8 mouse cellular contexts compared by ENCODE assay signal in genomic region chr6:48684319-48684718, GRCm38 (mm10). TPM values are rescaled to one million over a fixed set of nuclear protein-coding genes. Genes with fewer than 3 reads are reported as not detected.
DNase-seq lines count a peak whose midpoint lies in the region; ATAC-seq and TF ChIP-seq lines count a peak whose summit lies in the region.

Gene Gimap4, plus strand, starts transcription at chr6:48684549.

- H3K9ac ChIP-seq in liver, adult 2 months (ENCODE audit: low read depth, low read length) = peak within 1 kb of the TSS; percentile 34
- H3K9ac ChIP-seq in neural tube, embryonic 15.5 days (replicated peaks) = no peak within 1 kb of the TSS

- H3K27ac ChIP-seq in liver, adult 2 months (replicated peaks; ENCODE audit: insufficient read depth, low read depth, low read length) = peak within 1 kb of the TSS; percentile 79
- H3K27ac ChIP-seq in bone marrow, adult 2 months (ENCODE audit: control insufficient read depth, insufficient read depth, low read depth, low read length, poor library complexity) = peak within 1 kb of the TSS; percentile 41; the same call in 1 of the 2 replicates
- H3K27ac ChIP-seq in neural tube, embryonic 15.5 days (replicated peaks) = no peak within 1 kb of the TSS

- H3K4me3 ChIP-seq in liver, adult 2 months (ENCODE audit: insufficient read depth, low read depth, low read length) = peak within 1 kb of the TSS; percentile 44
- peak within 1 kb of the TSS; percentile 58 for H3K4me3 ChIP-seq in bone marrow, adult 2 months (replicated peaks; ENCODE audit: control insufficient read depth, low read depth, low read length)
- no peak within 1 kb of the TSS for H3K4me3 ChIP-seq in neural tube, embryonic 15.5 days (replicated peaks)

- H3K27me3 ChIP-seq in liver, adult 2 months (ENCODE audit: control insufficient read depth, insufficient read depth, low read length) = no peaks in the 10 kb centered on the region
- H3K27me3 ChIP-seq in neural tube, embryonic 15.5 days (replicated peaks) = no peaks in the 10 kb centered on the region

- no peaks in the 10 kb centered on the region for H3K79me2 ChIP-seq in liver, adult 2 months (ENCODE audit: control insufficient read depth, insufficient read depth, low read length)

- H3K4me2 ChIP-seq in neural tube, embryonic 15.5 days = no peak within 1 kb of the TSS

- TF ChIP-seq POLR2A in liver, adult 2 months (IDR thresholded peaks at IDR 0.05; ENCODE audit: extremely low read depth, insufficient read depth, low read length) = no peak
- TF ChIP-seq POLR2A in bone marrow, adult 2 months (IDR thresholded peaks at IDR 0.05; ENCODE audit: borderline replicate concordance, control insufficient read depth, low read depth, low read length) = no peak

- H3K4me1 ChIP-seq in liver, adult 2 months (ENCODE audit: control insufficient read depth, insufficient read depth, low read length) = peaks cover 4% of the 10 kb centered on the region; the same call in 1 of the 2 replicates
- H3K4me1 ChIP-seq in bone marrow, adult 2 months (ENCODE audit: control insufficient read depth, insufficient read depth, low read length) = peaks cover 3% of the 10 kb centered on the region; the same call in 1 of the 2 replicates
- no peaks in the 10 kb centered on the region for H3K4me1 ChIP-seq in neural tube, embryonic 15.5 days

- no peak for ATAC-seq in hematopoietic stem cell, adult 5-6 weeks (replicated peaks in 1 of 2; ENCODE audit: insufficient read depth in 1 of 2, low FRiP score in 2 of 2, low TSS enrichment in 1 of 2, low read depth in 1 of 2, poor library complexity in 2 of 2, severe bottlenecking in 2 of 2)
- no peak for ATAC-seq in monocyte, adult 5-6 weeks (replicated peaks; ENCODE audit: insufficient number of reproducible peaks, low FRiP score, low TSS enrichment, poor library complexity, severe bottlenecking)
- no peak for ATAC-seq in neural tube, embryonic 15.5 days (ENCODE audit: low FRiP score)

- no peak for TF ChIP-seq CTCF in liver, adult 2 months (IDR thresholded peaks at IDR 0.05; ENCODE audit: low read depth, low read length)
- TF ChIP-seq CTCF in bone marrow, adult 2 months (IDR thresholded peaks at IDR 0.05; ENCODE audit: control insufficient read depth, insufficient read depth, low read length) = no peak

- H3K9me3 ChIP-seq in neural tube, embryonic 15.5 days (replicated peaks) = no peaks in the 10 kb centered on the region

- intact Hi-C loops in left cerebral cortex, postnatal 36 days (cut with DNase I) = no loop called here
- intact Hi-C loops in left cerebral cortex, postnatal 25 days (cut with DNase I) = loop anchor here (1.0 to 5.0 kb wide), 2 partner anchors 27 to 48 kb away; no protein-coding TSS in a partner anchor

- WGBS in liver, adult 2 months = 39% methylated on average over 5 of the region's 5 CpGs
- WGBS in bone marrow, adult 2 months = 32% methylated on average over 5 of the region's 5 CpGs
- 79% methylated on average over 5 of the region's 5 CpGs for WGBS in neural tube, embryonic 15.5 days

- peaks cover 4% of the 10 kb centered on the region for H3K36me3 ChIP-seq in liver, adult 2 months (ENCODE audit: control insufficient read depth, insufficient read depth, low read length)
- no peaks in the 10 kb centered on the region for H3K36me3 ChIP-seq in neural tube, embryonic 15.5 days

- DNase-seq in liver, adult 2 months (ENCODE audit: extremely low read depth, low read depth, low spot score) = no peak
- no peak for DNase-seq in liver
- no peak for DNase-seq in left cerebral cortex, postnatal 36 days (ENCODE audit: low spot score in 2 of 2)
- no peak for DNase-seq in left cerebral cortex, postnatal 25 days (ENCODE audit: low spot score in 2 of 2)

RNA-seq across cellular contexts. Expression of gene Gimap4, which starts in this region (rescaled TPM):
- 11.9 and 15.1 TPM in 2 replicates for total RNA-seq in liver, adult 2 months (2014; rRNA removed)
- 3.9 and 5.5 TPM in 2 replicates for polyA plus RNA-seq in liver, adult 2 months (2012; rRNA removed)
- 20.7 and 41.0 TPM in 2 replicates for polyA plus RNA-seq in bone marrow, adult 2 months (2011; ENCODE audit: insufficient read depth, insufficient read length, low replicate concordance, missing spikeins)
- 30.6 and 35.7 TPM in 2 replicates for total RNA-seq in hematopoietic stem cell, adult 5-6 weeks (2017)
- total RNA-seq in monocyte, adult 5-6 weeks (2017) = 697 to 2,222 TPM (median 742 TPM) in 3 replicates
- polyA plus RNA-seq in neural tube, embryonic 15.5 days (2015; fragmentation: Nextera tagmentation; extraction: Ambion mirVana) = 1.4 and 4.9 TPM in 2 replicates
- under 1 TPM in 1 of 2 experiments, not detected in 1; 0.54 TPM for total RNA-seq in left cerebral cortex, postnatal 36 days (2021)
- under 1 TPM; 0.32 to 0.46 TPM for total RNA-seq in left cerebral cortex, postnatal 25 days (2021)

Comparison
In these comparisons a context has a peak if more than half of its experiments do, and no peak if none do; other contexts are left out.
1. RNA of gene Gimap4 (total RNA-seq): 697 to 2,222 TPM in monocyte, adult 5-6 weeks; 30.6 to 35.7 TPM in hematopoietic stem cell, adult 5-6 weeks, 11.9 to 15.1 TPM in liver, adult 2 months, 0.54 TPM in left cerebral cortex, postnatal 36 days and 0.32 to 0.46 TPM in left cerebral cortex, postnatal 25 days; every median in the first group is over 10 times any median in the second.